Mouse (Mus musculus): Measurements from ENCODE around the gene Alox12b.

Alox12b gene

GRCm38 (mm10) chr11:69123693-69124497, 32.9 kb upstream of the Alox12b start:
- peak; percentile 92 for DNase-seq (ENCODE audit: low spot score)

GRCm38 (mm10) chr11:69124498-69124847, 32.3 kb upstream of the Alox12b start:
- peak; percentile 85 for DNase-seq (ENCODE audit: low spot score)

DNA sequence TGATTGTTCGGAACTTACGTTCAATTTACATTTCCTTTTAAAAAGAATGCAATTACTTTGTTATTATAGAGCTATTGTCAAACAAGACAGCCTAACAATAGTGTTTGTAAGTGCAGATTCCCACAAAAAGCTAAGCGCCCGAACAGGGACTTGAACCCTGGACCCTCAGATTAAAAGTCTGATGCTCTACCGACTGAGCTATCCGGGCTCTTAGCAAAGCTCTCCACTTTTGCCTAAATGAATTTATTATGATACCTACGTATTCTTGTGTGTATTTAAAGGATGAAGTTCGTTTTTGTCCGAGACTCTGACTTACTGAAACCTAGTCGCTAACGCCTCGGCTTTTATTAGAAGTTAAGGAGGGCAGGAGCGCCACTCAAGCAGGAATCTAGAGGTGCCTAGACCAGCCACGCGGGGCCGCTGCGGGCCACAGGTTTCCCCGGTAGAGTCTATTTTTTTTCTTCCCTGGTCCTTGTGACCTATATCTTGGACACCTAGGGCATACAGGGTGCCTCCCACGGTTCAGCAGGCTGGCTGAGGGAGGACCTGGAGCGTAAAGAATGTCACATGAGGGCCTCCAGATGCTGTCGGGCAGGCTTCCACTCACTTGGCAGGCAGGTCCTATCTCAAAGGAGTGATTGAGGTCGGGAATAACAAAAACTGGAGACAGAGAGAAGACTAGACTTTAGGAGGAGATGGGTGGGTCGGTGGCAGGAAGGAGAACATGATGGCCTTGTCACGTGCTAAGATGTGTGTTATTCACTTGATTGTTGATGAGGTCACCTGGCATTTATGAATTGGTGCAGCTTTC, 31.5 kb upstream of the Alox12b start:
- peak; percentile 92 for DNase-seq (ENCODE audit: low spot score)

DNA sequence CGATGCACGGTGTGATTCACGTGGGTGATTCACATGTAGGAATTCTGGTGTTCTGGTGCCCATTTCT, 31.1 kb upstream of the Alox12b start, which contains the start of gene Aloxe3:
TSS of gene Aloxe3 (plus strand) at position 45 of the 67 bp plus-strand sequence.
- no peak for DNase-seq (ENCODE audit: low spot score)

DNA sequence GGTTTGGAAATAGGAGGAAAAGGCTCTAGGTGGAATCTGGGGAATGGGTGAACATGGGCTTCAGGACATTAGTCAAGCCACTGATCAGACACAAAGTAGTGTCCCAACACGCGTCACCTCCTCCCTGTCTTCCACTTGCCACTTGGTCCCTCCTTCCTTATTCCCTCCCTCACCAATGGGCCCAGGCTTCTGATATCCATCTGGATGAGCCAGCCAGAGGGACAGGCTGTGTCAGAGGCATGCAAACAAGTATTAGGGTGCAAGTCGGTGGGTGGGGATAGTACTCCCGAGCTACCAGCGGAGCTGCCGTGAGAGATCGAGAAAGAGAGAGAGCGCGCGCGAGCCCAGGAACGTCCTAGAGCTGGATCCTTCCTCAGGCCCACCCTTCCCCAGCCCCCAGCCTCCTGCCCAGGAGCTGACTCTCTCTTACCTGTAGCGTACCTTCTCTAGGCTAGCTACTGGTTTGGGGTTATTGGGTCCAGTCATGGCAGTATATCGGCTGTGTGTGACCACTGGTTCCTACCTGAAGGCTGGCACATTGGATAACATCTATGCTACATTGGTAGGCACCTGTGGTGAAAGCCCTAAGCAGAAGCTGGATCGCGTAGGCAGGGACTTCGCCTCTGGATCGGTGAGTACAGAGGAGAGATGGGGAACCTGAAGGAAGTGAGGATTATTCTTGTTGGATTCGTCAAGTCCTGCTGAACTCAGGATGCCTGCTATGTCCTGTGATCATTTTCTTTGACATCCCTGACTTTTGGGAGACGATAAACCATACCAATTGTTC, 30.7 kb upstream of the Alox12b start:
- DNase-seq (ENCODE audit: low spot score): no peak

GRCm38 (mm10) chr11:69126706-69127095, 30.1 kb upstream of the Alox12b start:
- no peak for DNase-seq (ENCODE audit: low spot score)

GRCm38 (mm10) chr11:69128426-69129122, 28.2 kb upstream of the Alox12b start:
- no peak for DNase-seq (ENCODE audit: low spot score)

- DNase-seq (ENCODE audit: low spot score): no peak
Measured at GRCm38 (mm10) chr11:69133566-69133922, 23.2 kb upstream of the Alox12b start.

DNA sequence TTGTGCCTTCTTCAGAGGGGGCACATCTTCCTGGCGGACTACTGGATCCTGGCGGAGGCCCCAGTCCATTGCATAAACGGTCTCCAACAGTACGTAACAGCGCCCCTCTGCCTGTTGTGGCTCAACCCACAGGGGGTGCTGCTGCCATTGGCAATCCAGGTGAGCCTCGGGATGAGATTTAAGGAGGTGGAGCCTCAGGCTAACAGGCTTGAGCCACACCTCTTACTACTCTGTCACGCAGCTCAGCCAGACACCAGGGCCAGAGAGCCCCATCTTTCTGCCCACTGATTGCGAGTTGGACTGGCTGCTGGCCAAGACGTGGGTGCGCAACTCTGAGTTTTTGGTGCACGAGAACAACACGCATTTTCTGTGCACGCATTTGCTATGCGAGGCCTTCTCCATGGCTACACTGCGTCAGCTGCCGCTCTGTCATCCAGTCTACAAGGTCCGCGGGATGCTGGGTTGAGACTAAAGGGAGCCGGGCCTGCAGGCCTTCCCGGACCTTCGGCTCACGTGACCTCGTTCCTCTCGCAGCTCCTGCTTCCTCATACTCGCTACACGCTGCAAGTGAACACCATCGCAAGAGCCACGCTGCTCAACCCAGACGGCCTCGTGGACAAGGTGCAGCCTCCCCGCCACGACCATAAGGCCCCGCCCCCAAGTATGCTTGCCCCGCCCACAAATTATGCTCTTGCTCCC, 22.7 kb upstream of the Alox12b start:
- DNase-seq (ENCODE audit: low spot score): no peak

DNA sequence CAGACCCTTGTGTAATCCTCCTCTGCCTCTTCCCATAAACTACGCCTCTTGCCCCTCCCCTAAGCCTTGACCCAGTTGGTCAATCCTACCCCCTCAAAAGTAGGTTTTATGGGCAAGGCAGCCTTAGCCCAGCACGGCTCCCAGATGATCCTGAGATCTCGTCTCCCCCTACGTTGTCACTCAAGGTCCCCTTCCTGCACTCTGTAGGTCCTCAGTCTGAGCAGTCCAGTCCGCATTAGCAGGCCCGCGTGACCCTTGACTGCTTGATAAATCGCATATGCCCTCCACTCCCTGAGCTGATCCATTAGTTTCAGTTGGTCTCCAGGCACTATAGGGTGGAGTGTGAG, 22.2 kb upstream of the Alox12b start:
- DNase-seq (ENCODE audit: low spot score): no peak

- DNase-seq (ENCODE audit: low spot score): no peak
Measured at GRCm38 (mm10) chr11:69135361-69135760, 21.4 kb upstream of the Alox12b start.

DNA sequence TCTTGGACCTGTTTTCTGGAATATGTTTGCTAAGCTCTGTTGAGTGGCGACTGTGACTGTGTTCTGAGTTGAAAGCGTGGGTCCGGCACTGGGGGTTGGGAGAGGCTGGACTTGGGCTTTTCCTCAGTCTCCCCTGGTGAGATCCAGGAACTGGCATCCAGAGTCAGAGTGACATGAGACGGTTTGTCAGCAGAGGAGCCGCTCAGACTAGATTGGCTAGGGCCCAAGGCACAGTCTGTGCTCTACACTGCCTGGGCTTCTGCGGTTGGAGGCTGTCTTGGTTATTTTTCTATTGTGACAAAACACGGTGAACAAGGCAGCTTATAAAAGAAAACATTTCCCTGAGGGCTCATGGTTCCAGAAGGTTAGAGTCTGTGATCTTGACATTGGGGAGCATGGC, 9.2 kb upstream of the Alox12b start:
- DNase-seq (ENCODE audit: low spot score): no peak

- DNase-seq (ENCODE audit: low spot score): no peak
Measured at GRCm38 (mm10) chr11:69148451-69148960, 8.3 kb upstream of the Alox12b start.

DNA sequence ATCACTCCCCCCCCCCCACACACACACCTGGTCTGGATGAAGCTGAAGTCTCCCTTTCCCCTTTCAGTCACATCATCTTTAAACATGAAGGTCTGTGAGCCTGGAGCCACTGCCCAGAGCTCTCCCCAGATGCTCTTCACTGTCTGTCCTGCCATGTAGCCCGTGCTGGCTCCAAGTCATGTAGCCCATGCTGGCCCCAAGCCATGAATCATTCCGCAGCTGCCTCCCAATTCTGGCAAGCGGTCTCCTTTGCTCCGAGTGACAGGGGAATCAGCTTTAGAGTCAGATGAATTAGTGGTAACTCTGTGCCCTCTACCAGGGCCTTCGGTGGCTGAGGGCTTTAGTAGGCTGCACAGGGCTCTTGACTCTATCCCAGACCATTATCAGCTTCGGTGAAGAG, 7.1 kb upstream of the Alox12b start:
- no peak for DNase-seq (ENCODE audit: low spot score)

GRCm38 (mm10) chr11:69150444-69150843, 6.3 kb upstream of the Alox12b start:
- DNase-seq (ENCODE audit: low spot score): peak; percentile 46

- no peak for DNase-seq (ENCODE audit: low spot score)
Measured at GRCm38 (mm10) chr11:69151004-69151403, 5.8 kb upstream of the Alox12b start.

DNA sequence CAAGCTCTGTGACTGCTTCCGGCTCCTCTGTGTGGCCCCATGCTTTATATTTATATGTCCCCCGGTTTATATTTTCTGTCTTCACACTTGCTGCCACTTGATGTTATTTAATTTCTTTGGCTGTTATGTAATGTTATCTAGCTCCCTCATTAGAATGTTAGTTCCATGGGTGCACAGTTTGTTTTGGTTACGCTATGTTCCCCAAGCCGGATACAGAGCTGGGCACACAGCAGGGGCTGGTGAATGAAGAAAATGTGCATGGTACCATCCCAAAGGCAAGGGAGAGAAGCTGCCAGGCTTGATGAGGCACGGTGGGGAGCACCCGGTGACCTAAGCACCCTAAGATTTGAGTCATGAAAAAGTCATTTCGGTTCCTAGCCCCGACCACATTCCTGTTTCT, 3.0 kb upstream of the Alox12b start:
- DNase-seq (ENCODE audit: low spot score): no peak

DNA sequence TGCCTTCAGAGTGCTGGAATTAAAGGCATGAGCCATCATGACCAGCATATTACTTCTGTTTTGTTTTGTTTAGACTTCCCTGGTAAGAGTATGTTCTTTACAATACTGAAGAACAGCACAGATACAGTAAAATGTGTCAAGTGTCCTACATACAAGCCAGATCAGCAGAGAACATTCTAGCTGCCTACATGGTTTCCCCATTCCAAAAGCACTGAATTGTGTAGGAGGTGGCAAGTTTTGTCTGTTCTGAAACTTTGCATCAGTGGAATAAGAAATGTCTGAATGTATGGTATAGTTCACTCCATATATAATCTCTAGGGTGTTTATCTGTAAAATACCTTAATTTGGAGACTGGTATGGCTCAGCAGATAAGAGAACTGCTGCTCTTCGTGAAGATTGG, 1.4 kb upstream of the Alox12b start:
- DNase-seq (ENCODE audit: low spot score): peak; percentile 30

DNA sequence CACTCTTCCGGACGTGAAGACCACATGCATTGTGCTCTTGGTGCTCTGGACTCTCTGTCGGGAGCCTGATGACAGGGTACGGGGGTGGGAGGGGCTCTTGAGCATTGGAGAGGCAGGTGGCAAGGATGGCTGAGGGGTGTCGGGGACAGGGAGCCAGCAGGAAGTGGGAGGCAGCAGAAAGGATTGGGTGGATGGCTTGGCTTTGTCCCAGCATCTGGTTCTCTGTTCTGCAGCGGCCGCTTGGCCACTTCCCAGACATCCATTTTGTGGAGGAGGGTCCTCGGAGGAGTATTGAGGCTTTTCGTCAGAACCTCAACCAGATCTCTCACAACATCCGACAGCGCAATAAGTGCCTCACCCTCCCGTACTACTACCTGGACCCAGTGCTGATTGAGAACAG, 12.5 kb downstream of the Alox12b start:
- no peak for DNase-seq (ENCODE audit: low spot score)

DNA sequence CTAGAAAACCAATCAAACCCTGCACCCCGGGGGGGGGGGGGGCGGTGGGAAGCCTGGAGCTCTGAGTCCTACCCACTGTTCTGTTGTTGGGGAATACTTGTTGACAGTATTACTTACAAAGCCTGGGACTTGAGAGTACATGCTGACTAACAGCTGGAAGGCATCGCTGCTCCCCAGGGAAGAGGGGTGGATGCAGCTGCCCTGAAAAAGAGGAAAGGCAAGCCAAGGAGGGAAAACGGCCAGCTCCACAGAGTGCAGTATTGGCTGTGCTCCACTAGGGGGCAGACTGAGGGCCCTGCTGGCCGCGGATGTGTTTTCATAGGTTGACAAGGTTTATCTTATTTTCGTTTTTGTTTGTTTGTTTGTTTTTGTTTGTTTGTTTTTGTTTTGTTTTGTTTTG, 14.8 kb downstream of the Alox12b start:
- peak; percentile 44 for DNase-seq (ENCODE audit: low spot score)

GRCm38 (mm10) chr11:69172606-69173005, 15.8 kb downstream of the Alox12b start:
- no peak for DNase-seq (ENCODE audit: low spot score)

- DNase-seq (ENCODE audit: low spot score): no peak
Measured at GRCm38 (mm10) chr11:69174722-69175121, 17.9 kb downstream of the Alox12b start.

Measured in c-Kit-positive CD71-positive TER-119-positive erythroid progenitor cells, embryonic 14.5 days (primary cell).